1 mouse cellular context compared by ENCODE assay signal in genomic region chr11:3452769-3453168, GRCm38 (mm10).
TF ChIP-seq lines count a peak whose summit lies in the region.

No protein-coding gene starts in this region.

TF ChIP-seq in myocyte, 11 proteins besides CTCF, POLR2A, EP300 and RAD21 (continued from another document):
- TF ChIP-seq TCF12 (IDR thresholded peaks at IDR 0.05; ENCODE audit: insufficient read depth, poor library complexity, severe bottlenecking), result no peak
